Mouse (Mus musculus) E14TG2a.4 (cell line): Measurements from ENCODE around the gene Rtl8b.

Experiments
- CTCF ChIP-seq: conservative IDR thresholded peaks from 2 replicates; pipeline ENCODE4 v1.5.1; 2014; ENCODE audit warnings: low read length
- NANOG ChIP-seq: IDR thresholded peaks from 2 replicates; pipeline ENCODE4 v1.6.1; 2014; ENCODE audit warnings: borderline replicate concordance, low read length, mixed read lengths

DNA sequence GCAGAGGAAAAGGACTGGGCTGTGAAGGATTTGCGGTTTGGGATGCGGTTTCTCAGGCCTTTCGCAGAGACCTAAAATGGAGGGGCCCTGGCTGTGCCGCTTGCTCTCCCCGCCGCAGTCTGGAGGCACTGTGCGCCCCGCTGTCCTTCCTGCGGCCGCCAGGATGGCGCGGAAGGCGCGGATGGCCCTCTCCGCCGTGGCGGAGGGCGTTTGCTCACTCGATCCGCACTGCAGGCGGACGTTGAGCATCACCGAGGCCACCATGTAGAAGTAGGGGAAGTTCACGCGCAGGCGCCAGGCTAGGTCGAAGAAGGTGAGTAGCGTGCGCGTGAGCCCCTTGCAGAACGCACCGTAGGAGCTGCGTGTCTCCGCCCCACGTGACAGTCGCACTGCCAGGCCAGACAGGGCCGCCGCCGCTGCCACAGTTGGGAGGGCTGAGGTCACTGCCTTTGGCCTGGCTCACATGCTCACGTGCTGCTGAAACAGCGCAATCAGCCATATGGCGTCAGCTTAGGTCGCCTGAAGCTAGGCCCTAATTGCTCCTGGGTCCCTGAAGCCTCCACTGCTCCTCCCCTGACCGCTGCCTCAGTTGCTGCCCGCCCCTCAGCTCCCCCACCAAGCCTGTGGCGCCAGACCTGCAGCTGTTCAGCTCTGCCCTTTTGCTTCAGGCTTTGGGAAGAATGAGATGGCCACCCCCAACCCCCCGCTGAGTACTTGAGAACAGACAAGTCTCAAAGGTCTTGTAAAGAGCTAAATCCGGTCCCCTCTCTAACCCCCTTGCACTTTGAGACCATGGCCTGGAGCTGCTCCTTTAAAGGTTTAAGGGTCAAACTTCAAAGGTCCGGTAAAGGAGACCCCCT is 46.3 kb upstream of the Rtl8b start:
- TF ChIP-seq CTCF (no peak), NANOG (no peak)
